Mouse (Mus musculus): Measurements from ENCODE around the gene Elf2. TPM values are rescaled to one million over a fixed set of nuclear protein-coding genes. Genes with fewer than 3 reads are reported as not detected.
A peak's percentile ranks its signal among the peaks of the same experiment; 100 is the strongest.

Elf2 gene
- total and polyA plus RNA-seq, 3 experiments = 38.0 to 53.3 (median 46.5) TPM

DNA sequence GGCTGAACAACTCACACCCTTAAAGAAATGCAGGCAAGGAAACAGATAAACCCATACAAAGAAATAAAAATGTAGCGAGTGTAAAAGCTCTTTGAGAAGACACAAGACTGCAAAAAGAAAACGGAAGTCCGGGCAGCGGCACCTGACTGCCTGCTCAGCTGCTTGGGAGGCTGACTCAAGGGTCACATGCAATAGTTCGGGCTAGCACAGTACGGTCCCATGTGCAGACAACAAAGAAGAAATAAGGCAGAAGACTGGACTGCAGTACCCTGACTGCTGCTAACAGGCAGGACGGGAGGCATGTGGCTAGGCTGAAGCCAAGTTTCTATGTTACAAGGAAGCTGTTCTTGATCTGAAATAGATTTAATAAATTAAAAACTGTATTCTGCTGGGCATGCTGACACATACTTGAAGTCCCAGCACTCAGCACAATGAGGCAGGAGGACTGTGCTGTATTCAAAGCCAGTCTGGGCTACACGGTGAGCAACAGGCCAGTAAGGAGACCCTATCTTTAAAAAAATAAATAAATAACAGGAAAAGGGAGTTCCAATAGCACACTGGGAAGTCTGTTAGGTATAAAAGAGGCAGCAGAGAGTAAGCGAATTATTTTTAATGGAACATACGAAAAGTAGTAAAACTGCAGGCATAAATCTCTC lies 7.1 kb downstream of the Elf2 start (continued):
- TF ChIP-seq CHD1 (IDR thresholded peaks at IDR 0.05; ENCODE audit: low read depth, low read length) = no peak
- no peak for TF ChIP-seq MAFK (IDR thresholded peaks at IDR 0.05; ENCODE audit: borderline replicate concordance, low read depth, low read length)
- peak; percentile 90 for TF ChIP-seq MAX (IDR thresholded peaks at IDR 0.05; ENCODE audit: low read length)
- no peak for TF ChIP-seq ZC3H11A (IDR thresholded peaks at IDR 0.05; ENCODE audit: low read depth, low read length)

DNA sequence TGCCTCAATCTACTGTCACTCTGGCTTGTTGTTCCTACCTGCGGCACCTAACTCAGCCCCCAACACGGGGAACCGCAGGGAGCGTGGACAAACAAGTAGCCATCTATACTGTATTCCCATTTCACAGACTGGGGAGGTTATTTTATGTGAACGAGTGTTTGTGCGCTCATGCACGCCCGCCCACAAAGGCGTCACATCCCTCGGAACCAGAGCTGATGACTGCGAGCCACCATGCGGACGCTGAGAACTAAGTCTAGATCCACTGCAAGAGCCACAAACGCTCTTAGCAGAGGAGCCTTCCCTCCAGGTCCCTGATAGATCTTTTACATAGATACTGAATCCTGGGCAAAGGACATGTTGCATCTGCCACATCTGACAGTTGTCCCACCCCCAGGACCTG lies 10.4 kb downstream of the Elf2 start:
- peaks cover 7 to 17% of the 10 kb centered on the region in 2 experiments; a peak in 3 of 4 replicates for H3K36me3 ChIP-seq (ENCODE audit: control insufficient read depth in 1 of 2, insufficient read depth in 2 of 2, low read length in 2 of 2)
- H3K79me2 ChIP-seq (ENCODE audit: control insufficient read depth, insufficient read depth, low read length, poor library complexity) = peaks cover 70% of the 10 kb centered on the region
- H3K27me3 ChIP-seq (ENCODE audit: control insufficient read depth in 1 of 2, insufficient read depth in 2 of 2, low read length in 2 of 2) = no peaks in the 10 kb centered on the region
- no peaks in the 10 kb centered on the region for H3K9me3 ChIP-seq (replicated peaks; ENCODE audit: insufficient read depth, low read length)
- no peak overlapping the region for H3K27ac ChIP-seq (ENCODE audit: control insufficient read depth, low read depth, low read length)
- H3K4me3 ChIP-seq (ENCODE audit: control insufficient read depth in 1 of 2, insufficient read depth in 1 of 2, low read depth in 2 of 2, low read length in 2 of 2) = no peak overlapping the region
- no peak for TF ChIP-seq BHLHE40 (IDR thresholded peaks at IDR 0.05; ENCODE audit: borderline replicate concordance, low read depth, low read length)
- no peak for TF ChIP-seq ELF1 (IDR thresholded peaks at IDR 0.05; ENCODE audit: low read depth, low read length)
- no peak for TF ChIP-seq NRF1 (IDR thresholded peaks at IDR 0.05; ENCODE audit: insufficient read depth, low read depth, low read length, poor library complexity, severe bottlenecking)
- no peak for TF ChIP-seq MEF2A (IDR thresholded peaks at IDR 0.05; ENCODE audit: extremely low read depth, insufficient replicate concordance, low read depth, low read length, poor library complexity, severe bottlenecking)
- no peak for TF ChIP-seq JUND (IDR thresholded peaks at IDR 0.05; ENCODE audit: low read depth, low read length)
- no peak for TF ChIP-seq E2F4 (IDR thresholded peaks at IDR 0.05; ENCODE audit: borderline replicate concordance, low read depth, low read length)
- no peak for TF ChIP-seq POLR2A (IDR thresholded peaks at IDR 0.05; ENCODE audit: control insufficient read depth in 1 of 2, insufficient read depth in 1 of 2, low read depth in 1 of 2, low read length in 2 of 2, poor library complexity in 1 of 2)
- no peak for TF ChIP-seq SIN3A (IDR thresholded peaks at IDR 0.05; ENCODE audit: low read length)
- no peak for TF ChIP-seq TCF12 (IDR thresholded peaks at IDR 0.05; ENCODE audit: low read depth, low read length)
- TF ChIP-seq SMC3 (IDR thresholded peaks at IDR 0.05; ENCODE audit: low read depth, low read length) = no peak
- no peak for TF ChIP-seq RAD21 (IDR thresholded peaks at IDR 0.05; ENCODE audit: low read depth, low read length)
- no peak for TF ChIP-seq ZC3H11A (IDR thresholded peaks at IDR 0.05; ENCODE audit: low read depth, low read length)
- no peak overlapping the region for H3K9ac ChIP-seq (ENCODE audit: control insufficient read depth, low read depth, low read length, poor library complexity, severe bottlenecking)
- no peak for DNase-seq (ENCODE audit: low read depth, low spot score)
- H3K4me1 ChIP-seq (ENCODE audit: control insufficient read depth in 1 of 2, insufficient read depth in 2 of 2, low read length in 2 of 2) = peaks cover 15 to 16% of the 10 kb centered on the region in 2 experiments

DNA sequence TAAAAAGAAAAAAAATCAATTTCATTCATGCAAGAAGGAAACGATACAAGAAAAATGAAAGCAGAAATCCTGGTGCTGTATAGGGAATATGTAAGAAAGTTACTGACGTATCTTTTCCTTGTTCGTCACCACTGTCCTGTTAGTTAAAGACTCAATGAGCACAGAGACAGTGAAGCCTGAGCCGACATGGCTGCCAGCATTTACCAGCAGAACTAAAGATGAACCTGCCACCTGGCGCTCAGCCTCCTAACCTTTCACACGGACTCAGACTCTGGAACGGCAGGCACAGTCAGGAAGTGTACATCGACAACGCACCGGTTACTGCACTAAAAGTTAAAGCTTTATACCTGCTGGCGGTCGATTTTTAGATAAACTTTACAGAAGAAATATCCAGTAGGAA lies 11.9 kb downstream of the Elf2 start:
- Histone ChIP-seq H3K36me3 (ENCODE audit: control insufficient read depth in 1 of 2, insufficient read depth in 2 of 2, low read length in 2 of 2) (peaks cover 4 to 10% of the 10 kb centered on the region in 2 experiments; a peak in 3 of 4 replicates), H3K27me3 (ENCODE audit: control insufficient read depth in 1 of 2, insufficient read depth in 2 of 2, low read length in 2 of 2) (no peaks in the 10 kb centered on the region), H3K9me3 (replicated peaks; ENCODE audit: insufficient read depth, low read length) (no peaks in the 10 kb centered on the region), H3K79me2 (ENCODE audit: control insufficient read depth, insufficient read depth, low read length, poor library complexity) (peaks cover 57% of the 10 kb centered on the region), H3K4me1 (ENCODE audit: control insufficient read depth in 1 of 2, insufficient read depth in 2 of 2, low read length in 2 of 2) (peaks cover 8% of the 10 kb centered on the region in 2 experiments; a peak in 3 of 4 replicates), H3K9ac (ENCODE audit: control insufficient read depth, low read depth, low read length, poor library complexity, severe bottlenecking) (no peak overlapping the region), H3K27ac (ENCODE audit: control insufficient read depth, low read depth, low read length) (no peak overlapping the region), H3K4me3 (ENCODE audit: control insufficient read depth in 1 of 2, insufficient read depth in 1 of 2, low read depth in 2 of 2, low read length in 2 of 2) (no peak overlapping the region)
- TF ChIP-seq USF2 (IDR thresholded peaks at IDR 0.05; ENCODE audit: borderline replicate concordance in 1 of 2, insufficient read depth in 1 of 2, low read depth in 1 of 2, low read length in 2 of 2) = no peak
- TF ChIP-seq SIN3A (IDR thresholded peaks at IDR 0.05; ENCODE audit: low read length) = no peak
- no peak for TF ChIP-seq ZKSCAN1 (IDR thresholded peaks at IDR 0.05; ENCODE audit: low read depth, low read length)
- TF ChIP-seq ZC3H11A (IDR thresholded peaks at IDR 0.05; ENCODE audit: low read depth, low read length) = no peak
- no peak for TF ChIP-seq MAX (IDR thresholded peaks at IDR 0.05; ENCODE audit: low read length)
- TF ChIP-seq TBP (IDR thresholded peaks at IDR 0.05; ENCODE audit: low read depth, low read length) = no peak
- no peak for TF ChIP-seq JUND (IDR thresholded peaks at IDR 0.05; ENCODE audit: low read depth, low read length)
- TF ChIP-seq POLR2AphosphoS5 (IDR thresholded peaks at IDR 0.05; ENCODE audit: borderline replicate concordance, low read depth, low read length) = no peak
- no peak for TF ChIP-seq CHD1 (IDR thresholded peaks at IDR 0.05; ENCODE audit: low read depth, low read length)
- DNase-seq (ENCODE audit: low read depth, low spot score) = no peak
